Mouse (Mus musculus) ovary, postnatal 14 days (tissue): ENCODE data around the gene Tmx4.
"Not testable (repeated sequence)": the region's sequence is repeated elsewhere in the genome, so short reads cannot be mapped to it uniquely, and the experiment has no call there.

Experiments used
- DNase-seq: peaks from one replicate; pipeline ENCODE4 v3.0.0; 2022; ENCODE audit warnings: low spot score

Gene Tmx4

DNA sequence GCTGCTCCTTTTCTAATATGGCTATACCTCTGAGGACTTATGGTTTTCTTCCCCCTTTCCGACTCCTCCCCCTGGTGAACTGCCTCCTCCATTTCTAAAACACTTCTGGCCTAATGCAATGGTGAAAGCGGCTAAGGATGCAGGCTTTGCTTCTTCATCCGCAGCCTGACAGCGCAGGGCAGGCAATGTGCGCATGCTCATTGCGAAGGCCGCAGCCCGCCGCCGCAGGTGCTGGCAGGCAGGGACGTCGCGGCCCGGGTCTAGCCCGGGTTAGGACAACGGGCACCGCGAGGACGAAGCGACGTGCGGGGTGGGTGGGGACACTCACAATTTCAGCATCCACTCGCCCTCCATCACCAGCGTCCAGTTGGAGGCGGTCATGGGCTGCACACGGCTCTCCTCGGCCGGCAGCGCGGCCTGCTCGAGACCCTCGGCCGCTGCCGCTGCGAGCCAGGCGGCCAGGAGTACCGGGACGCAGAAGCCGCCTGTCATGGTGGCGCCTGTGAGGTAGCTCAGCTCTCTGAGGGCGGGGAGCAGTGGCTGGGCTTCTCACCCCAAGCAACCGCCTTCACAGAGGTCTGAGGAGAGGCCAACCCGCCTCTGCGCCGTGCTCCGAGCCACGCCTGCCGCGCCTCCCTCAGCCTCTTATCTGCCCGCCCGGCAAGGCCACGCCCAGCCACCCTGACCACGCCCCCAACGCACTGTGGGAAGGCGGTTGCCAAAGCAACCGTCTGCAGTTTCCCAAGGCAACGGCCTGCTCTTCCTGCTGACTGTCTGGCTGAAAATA is at the start of gene Tmx4:
Gene Tmx4, minus strand, starts transcription at position 632 of the 787 bp plus-strand sequence.
- peak; percentile 98 for DNase-seq

DNA sequence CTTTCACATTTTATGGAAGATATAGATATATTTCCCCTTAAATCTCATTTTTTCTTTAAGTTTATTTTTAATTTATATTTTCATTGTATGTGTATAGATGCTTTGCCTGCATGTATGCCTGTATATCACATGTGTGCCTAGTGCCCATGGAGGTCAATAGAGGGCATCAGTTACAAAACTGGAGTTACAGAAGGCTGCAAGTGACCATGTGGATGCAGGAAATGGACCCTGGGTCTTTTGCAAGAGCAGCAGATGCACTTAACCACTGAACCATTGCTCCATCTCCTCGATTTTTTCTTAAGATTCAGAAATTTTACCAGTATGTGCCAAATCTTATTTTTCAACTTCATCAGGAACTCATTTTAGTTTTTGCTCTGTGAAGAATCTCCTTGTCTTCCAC is 48.2 kb upstream of the Tmx4 start:
- no peak for DNase-seq

DNA sequence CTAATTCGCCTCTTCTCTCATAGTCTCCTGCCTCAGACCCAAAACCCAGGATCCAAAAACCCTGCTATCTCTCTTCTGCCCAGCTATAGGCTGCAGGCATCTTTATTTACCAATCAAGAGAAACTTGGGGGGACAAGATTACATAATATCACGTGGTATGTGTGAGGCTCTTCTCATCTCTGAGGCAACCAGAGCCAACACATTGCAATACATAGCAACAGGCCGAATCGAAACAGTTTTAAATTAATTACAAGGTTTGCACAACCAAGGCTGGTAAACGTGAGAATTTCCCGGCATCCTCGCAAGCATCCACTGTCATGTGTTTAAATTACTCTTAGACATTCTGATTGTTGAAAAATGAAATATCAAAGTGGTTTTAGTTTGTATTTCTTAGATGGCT is 47.1 kb upstream of the Tmx4 start:
- DNase-seq = no peak

DNA sequence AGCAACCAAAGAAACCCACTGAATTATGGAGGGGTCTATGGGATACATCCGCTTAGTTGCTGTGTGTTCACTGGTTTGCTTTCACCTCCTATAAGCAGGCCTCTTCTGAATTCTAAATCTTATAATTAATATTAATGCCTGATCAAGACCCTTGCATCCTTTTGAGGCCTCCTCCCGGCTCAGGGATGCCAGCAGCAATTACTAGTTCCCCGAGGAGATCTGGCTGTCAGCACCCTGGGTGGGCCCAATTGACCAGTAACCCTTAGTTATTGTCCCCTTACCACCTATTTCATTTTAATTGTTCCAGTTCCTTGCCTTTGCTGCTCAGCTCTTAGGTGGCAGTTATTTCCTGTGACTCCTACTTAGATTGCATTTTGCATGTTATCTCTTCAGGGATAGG is 38.4 kb upstream of the Tmx4 start:
- DNase-seq = no peak

DNA sequence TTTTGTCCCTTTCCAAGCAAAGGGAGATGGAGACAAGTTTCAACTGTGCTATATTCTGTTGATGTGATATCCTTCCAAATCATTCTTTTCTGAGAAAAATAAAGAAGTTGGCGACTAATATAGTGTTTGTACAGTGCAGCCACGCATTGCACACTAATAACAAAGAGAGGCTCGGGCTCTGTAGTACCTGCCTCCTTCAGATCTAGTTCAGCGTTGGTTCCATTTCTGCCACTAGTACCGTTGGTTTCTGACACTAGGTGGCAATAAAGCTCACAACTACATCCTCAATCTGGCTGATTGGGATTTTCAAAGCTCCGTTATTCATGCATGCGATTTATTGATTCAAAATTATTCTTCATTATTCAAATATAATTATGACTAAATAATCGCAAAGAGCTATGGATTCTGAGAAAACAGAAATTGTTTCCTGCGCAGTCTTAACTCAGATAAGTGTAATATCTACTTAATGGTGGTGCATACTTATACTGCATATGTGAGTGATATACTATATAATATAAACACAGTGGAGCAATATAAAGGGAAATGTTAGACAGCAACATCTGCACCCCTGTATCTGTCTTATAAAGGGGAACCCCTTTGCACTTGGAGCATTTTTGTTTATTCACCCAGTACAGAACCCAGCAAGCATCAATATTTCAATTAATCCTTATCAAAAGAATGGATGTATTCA is 37.5 kb upstream of the Tmx4 start:
- DNase-seq = peak; percentile 14

DNA sequence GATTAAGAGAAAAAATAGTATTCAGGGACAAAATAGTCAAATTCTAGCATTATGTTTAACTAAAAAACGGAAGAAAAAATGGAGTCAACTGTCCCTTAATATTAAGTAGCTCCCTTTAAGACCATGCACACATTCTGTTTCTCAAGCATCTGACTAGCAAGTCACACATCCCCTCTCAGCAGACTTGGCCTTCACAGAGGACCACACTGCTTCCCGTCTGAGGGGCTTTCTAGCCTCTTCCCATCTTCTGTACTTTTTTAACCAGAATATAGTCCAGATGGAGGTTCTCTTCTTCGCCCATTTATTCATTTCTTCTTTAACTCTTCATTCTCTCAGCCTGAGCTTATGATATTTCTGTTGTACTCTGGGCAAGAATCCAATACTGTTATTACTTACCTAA is 35.6 kb upstream of the Tmx4 start:
- no peak for DNase-seq

DNA sequence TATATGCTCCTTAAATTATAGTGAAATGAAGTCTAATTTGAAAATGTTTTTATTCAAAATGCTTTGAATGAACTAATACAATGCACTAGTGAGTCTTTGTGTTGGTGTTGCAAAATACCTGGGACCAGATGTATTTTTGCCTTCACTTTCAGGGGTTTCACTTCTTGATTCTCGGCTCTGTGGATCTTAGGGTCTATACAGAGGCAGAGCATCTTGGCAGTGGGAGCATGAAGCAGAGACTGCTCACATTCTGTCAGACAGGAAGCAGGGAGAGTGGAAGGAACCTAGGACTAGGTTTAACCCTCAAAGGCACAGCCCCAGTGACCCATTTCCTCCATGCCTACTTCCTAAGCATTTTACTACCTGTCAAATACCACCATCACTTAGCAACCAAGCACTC is 31.5 kb upstream of the Tmx4 start:
- no peak for DNase-seq

DNA sequence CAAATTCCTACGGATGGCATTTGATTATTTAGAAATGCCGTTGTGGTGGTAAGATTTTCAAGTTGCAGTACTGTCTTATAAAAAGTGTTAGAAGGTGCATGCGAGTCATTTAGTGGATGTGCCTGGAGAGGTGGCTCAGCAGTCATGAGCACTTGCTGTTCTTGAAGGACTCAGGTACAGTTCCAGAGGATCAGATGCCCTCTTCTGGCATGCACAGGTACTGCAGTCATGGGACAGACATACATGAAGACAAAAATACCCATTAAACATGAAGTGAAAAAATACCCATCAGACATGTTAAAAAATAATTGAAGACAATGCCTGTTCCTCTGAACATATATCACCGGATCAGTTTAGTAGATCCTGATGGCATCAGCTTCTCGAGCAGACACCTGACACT is 29.7 kb upstream of the Tmx4 start:
- no peak for DNase-seq

DNA sequence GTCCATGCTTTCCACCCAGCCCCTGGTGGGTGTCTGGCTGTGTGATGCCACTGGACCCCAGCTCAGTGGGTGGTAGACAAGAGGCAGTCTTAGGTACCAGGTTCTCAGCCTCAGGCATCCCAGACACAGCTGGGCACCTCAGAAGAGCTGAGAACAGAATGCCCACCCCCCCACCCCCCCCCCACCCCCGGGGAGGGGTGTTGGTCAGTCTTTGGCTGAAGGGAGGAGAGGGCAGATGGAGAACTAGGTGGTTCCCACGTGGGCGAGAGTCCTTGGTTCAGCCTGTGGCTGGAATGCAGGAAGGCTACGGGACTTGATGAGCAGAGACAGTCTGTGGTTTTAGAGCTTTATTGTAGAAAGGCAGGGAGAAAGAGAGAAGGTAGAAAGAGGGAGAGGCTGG is 12.5 kb upstream of the Tmx4 start:
- DNase-seq = no peak

DNA sequence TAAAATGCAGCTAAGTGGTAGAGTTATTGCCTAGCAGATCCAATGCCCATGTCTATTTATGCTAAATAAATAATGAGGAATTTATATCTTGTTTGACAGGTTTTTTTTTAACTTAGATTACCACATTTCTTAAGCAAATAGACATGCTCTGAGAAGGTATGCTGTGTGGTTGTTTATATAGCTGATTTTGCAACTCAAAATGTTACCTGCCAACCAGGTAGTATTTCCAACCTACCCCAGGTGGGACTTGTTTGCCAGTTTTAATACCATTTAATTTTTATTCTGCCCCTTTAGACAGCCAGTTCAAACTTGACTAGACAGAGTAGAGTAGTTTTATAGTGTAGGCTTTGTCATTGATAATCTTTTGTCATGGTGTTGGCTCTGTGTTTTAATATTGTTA is 10.7 kb upstream of the Tmx4 start:
- no peak for DNase-seq

DNA sequence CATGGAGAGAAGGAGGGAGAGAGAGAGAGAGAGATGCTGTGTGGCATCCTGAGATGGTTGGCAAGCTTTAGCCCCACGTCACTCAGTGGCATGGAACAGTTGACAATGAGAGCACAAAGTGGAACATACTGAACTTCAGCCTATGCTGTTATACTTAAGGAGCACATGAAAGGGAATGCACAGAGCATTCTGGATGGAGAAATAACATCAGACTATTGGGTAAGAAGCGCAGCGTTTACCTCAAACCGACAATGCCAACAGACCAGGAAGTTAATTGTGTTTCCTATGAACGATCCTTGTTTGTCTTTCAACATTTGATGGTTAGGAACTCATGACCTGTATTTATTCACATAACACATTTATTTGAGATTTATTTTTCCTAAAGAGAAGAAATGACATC is 8.8 kb upstream of the Tmx4 start:
- no peak for DNase-seq

DNA sequence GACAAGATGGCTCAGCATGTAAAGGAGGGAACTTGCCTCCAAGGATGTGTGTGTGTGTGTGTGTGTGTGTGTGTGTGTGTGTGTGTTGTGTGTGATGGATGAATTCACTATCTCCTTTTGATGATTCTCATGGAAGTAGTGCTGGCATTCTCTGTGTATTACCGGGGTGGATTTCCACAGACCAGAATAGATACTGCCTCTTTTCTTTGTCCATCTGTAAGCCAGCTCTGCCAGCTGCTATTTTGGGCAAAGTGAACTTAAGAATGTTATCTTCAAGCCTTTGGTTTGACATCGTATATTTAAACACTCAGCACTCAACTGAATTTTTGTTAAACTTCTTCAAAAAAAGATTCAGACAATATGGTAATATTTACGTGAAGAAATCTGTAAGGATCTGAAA is 5.1 kb upstream of the Tmx4 start:
- no peak for DNase-seq

DNA sequence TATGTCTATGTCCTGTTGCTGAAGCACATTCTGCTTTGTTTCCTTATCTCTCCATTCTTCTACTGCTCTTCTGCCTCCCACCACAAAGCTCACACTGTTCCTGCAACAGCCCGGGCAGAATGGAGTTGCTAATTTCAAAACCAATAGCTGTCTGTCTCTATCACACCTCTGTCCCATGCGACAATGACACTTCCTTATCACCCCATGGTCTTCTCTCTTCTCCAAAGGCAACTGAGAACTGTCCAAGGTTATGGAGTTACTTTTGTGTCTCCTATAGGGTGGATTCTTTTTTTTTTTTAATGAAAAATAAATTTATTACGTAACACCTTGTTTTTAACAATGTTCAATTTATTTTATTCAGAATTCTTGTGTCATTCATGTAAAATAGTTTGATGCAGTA is 1.8 kb upstream of the Tmx4 start:
- DNase-seq = no peak

DNA sequence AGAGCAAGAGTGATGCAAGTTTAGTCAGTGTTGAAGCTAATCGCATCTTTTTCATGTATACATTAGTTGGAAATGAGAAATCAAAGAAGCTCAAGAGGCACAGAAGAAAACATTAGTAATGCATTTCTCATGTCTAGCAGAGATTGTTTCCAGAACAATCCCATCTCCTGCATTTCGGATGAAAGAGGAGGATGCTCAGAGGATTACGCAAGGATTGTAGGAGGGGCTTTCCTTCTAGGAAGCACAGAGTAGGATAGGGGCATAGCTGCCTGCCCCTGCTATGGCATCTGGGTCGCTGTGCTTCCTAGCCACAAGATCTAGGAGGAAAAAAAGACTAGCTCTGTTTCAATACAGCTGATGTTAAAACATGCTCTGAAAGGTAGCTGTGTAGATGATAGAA is 1.2 kb upstream of the Tmx4 start:
- no peak for DNase-seq

DNA sequence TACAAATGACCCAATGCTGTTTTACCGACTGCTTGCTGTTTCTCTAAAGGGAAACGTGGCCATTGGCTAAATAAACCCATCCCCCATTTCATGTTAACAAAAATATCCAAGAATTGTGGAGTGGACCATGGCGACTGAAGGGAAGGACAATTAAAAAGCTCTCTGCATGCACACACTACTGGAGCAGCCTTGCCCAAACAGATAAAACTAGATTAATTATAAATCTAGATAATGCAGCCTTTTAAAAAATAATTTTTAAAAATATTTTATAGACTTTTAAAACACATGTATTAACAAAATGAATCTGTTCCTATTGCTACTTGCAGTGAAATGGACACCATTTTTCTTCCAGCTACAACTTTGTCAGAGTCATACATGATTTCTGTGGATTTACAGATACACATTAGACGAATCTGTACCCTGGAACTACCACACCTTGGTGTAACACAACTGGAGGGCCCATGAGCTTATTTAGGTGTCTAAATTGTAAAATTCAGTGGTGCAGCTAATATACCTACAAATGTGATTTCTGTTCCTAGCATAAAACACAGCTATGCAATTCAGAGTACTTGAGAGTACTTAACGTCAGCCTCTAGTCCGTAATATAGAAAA is 462 bp upstream of the Tmx4 start:
- DNase-seq = no peak

DNA sequence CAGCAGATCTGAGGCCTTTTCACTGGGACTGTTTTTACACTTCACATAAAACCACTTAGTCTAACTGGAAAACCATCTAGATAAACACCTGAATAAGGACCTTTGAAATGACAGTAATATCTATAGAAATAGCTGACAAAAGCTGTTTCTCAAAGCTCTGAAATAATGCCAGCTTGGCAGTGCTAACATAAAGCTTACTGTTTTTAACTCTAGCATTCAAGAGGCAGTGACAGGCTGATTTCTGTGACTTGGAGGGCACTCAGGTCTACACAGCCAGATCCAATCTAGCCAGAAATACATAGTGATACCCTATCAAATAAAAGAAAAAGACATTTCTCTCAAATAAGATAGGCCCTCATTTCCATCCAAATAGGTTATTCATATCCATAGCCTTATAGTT is 1.6 kb downstream of the Tmx4 start:
- no peak for DNase-seq

DNA sequence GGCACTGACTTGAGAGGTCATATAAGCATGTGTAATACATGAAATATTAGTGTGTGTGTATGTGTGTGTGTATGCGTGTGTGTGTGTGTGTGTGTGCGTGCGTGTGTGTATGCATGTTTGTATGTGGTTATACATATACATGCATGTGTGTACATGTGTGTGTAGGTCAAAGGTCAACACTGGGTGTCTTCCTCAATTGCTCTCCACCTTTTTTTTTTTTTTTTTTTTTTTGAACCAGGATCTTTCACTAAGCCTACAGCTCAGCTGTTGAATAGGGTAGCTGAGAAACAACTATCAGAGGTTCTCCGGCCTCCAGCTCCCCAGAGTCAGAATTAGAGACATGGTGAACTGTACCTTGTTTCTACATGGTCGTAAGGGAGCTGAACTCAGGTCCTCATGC is 2.6 kb downstream of the Tmx4 start:
- no peak for DNase-seq

DNA sequence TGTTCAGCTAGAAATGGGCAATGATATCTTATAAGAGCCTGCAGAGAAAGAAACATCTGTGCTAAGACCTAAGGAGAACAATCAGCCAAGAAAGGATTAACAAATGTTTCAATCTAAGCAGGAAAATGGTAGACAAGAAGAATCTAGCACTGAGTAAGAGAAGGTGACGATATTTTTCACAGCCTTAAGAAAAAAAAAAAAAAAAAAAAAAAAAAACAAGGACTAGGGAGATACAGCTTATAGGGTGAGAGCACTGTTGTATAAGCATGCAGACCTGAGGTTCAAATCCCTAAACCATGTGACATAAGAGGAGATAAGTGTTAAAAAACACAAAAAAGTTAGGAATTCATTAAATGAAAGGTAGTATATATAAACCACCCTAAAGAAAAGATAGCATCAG is 3.5 kb downstream of the Tmx4 start:
- no peak for DNase-seq

DNA sequence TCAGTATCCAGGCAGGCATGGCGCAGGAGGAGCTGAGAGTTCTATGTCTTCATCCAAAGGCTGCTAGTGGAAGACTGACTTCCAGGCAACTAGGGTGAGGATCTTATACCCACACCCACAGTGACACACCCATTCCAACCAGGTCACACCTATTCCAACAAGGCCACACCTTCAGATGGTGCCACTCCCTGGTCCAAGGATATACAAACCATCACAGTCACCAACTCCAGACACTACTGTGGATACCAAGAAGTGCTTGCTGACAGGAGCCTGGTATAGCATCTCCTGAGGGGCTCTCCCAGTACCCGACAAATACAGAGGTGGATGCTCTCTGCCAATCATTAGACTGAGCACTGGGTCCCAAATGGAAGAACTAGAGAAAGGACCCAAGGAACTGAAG is 15.4 kb downstream of the Tmx4 start:
- DNase-seq = not testable (repeated sequence)

DNA sequence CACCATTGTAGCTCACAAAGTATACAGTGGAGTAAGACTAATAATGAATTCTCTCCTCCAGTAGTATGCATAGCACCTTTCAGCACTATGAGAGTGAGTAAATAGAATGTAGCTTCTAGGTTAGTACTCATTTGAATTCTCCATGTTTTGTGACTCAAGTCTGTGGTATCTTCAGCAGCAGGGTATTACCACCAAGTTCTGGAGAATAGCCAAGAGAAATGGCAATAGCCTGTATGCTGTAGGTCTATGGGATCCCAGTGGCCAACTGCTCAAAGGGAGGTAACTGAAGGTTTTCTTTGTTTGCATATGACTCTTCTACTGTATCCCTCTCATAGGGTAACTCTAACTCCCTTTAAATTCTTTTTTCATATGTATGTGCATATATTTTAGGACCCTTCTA is 39.0 kb downstream of the Tmx4 start:
- no peak for DNase-seq

DNA sequence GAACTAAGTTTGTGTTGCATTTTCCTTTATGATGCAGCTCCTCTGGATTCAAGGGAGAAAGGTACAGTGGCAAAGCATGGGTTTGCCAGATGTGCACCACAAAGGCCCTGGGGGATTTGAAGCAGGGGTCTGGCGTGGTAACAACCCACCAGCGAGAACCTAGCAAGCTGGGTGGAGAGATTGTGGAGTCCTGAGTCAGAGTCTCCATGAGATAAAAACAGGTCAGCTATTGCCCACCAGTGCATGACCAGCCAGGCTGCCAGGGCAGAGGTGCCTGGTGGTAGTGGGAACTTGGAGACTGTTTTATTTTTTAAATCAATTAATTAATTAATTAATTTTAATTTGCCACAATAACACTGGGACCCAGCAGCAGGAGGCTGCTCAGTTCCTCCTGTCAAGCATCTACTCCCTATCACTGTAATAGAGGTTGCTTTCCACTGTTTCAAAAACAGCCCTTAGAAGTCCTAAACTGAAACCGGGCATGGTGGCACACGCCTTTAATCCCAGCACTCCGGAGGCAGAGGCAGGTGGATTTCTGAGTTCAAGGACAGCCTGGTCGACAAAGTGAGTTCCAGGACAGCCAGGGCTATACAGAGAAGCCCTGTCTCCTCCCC is 52.8 kb downstream of the Tmx4 start:
- DNase-seq = no peak

DNA sequence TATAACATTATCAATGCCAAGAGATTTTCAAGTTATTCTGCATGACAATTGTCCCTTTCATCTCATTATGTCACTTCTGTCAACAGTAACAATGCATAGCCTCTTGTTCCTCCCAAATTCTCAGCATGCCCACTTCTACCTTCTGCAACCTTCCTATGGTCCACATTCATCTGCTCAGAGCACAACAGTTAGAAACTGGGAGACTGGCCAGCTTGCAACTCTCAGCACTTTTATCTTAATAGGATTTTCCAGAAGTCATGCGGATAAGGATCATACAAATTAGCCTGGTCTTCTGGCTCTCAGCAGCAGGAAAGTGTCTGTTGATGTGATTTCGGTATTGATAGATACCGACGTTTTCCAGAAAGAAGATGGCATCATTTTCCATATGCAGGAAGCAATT is 58.7 kb downstream of the Tmx4 start:
- no peak for DNase-seq

DNA sequence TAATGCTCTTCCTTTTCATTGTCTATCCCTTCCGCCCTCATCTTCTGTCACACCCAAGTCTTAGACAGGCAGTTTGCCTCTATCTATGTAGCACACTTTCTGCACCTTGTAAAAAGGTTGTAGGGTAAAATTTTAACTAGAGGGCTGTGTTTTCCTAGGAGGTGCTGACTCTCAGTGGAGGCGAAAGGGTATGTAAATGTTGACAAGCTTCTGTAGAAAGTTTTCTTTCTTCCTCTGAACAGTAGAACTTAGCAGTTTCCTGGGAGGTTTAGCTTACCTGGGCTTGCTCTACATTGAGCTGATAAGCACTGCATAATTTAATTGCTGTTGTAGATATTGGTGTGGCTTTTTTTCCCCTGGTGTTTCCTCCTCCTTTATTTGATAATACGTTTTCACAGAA is 84.5 kb downstream of the Tmx4 start:
- no peak for DNase-seq
